Mouse (Mus musculus) midbrain, embryonic 15.5 days (tissue): ENCODE measurements around the gene Wdcp. TPM values are rescaled to one million over a fixed set of nuclear protein-coding genes. Genes with fewer than 3 reads are reported as not detected.
"Not testable (repeated sequence)": the region's sequence is repeated elsewhere in the genome, so short reads cannot be mapped to it uniquely, and the experiment has no call there.

Experiments used
- ATAC-seq: fragments of 200-750 bp; cut with Nextera tagmentation; replicated peaks from 2 replicates; pipeline ENCODE4 v1.8.0; 2017; ENCODE audit warnings: moderate TSS enrichment
- H3K27ac ChIP-seq: fragments of 300-500 bp; sonication (generic); 2 replicates; pipeline ENCODE4 v1.5.1; 2015; ENCODE audit warnings: mild to moderate bottlenecking, inconsistent platforms
- H3K27me3 ChIP-seq: fragments of 300-500 bp; sonication (generic); replicated peaks from 2 replicates; pipeline ENCODE4 v1.6.1; 2015; ENCODE audit warnings: inconsistent platforms
- H3K36me3 ChIP-seq: fragments of 300-500 bp; sonication (generic); replicated peaks from 2 replicates; pipeline ENCODE4 v1.6.1; 2015; ENCODE audit warnings: inconsistent platforms
- H3K4me1 ChIP-seq: fragments of 300-500 bp; sonication (generic); 2 replicates; pipeline ENCODE4 v1.6.1; 2015; ENCODE audit warnings: inconsistent platforms
- H3K4me2 ChIP-seq: fragments of 300-500 bp; sonication (generic); 2 replicates; pipeline ENCODE4 v1.6.1; 2015; ENCODE audit warnings: inconsistent platforms, mild to moderate bottlenecking, moderate library complexity
- H3K4me3 ChIP-seq: fragments of 300-500 bp; sonication (generic); 2 replicates; pipeline ENCODE4 v1.5.1; 2015; ENCODE audit warnings: mild to moderate bottlenecking, inconsistent platforms
- H3K9ac ChIP-seq: fragments of 300-500 bp; sonication (generic); 2 replicates; pipeline ENCODE4 v1.6.1; 2015; ENCODE audit warnings: mild to moderate bottlenecking, inconsistent platforms
- H3K9me3 ChIP-seq: fragments of 300-500 bp; sonication (generic); 2 replicates; pipeline ENCODE4 v1.6.1; 2016; ENCODE audit warnings: inconsistent platforms
- WGBS: fragments of 180-500 bp; shearing (Covaris S2); methylation state at CpG from one replicate; pipeline ENCODE4 v1.1.7; 2015; ENCODE audit warnings: mixed read lengths; 5-methylcytosine and 5-hydroxymethylcytosine counted together
- polyA plus RNA-seq: library from polyadenylated mRNA; unstranded; fragments of >200 nt; fragmentation: Nextera tagmentation; extraction: Ambion mirVana; gene quantifications from 2 replicates; pipeline ENCODE4 v1.2.1, GENCODE M21; 2015

Gene Wdcp
- 13.8 and 15.0 TPM in 2 replicates for polyA plus RNA-seq

DNA sequence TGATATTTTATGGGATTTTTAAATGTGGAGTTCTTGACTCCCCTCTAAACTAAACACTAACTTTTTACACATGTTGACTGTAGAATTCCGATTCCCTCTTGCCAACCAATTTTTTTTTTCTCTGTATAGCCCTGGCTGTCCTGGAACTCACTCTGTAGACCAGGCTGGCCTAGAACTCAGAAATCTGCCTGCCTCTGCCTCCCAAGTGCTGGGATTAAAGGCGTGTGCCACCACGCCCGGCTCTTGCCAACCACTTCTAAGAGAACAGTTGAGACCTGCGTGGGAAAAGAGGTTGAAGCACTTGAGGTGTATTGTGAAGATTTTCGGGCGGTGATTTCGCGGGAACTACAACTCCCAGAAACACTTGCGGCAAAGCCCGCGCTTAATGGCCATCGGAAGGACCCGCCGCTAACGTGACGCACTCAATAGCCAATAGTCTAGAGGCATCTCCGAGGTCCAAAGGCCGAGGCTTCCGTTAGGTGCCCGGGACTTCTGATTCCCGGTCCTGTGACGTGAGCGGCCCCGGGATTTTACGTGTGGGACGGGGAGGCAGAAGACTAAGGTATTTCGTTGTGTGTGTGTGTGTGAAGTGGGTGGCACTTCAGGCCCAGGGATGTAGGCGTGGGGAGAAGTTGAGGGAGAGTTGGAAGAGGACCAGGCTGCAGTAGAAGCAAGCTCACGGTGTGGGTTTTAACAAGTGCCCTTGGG lies at the start of gene Wdcp:
Gene Wdcp (plus strand): TSS at position 414 of the 708 bp plus-strand sequence.
- Histone ChIP-seq H3K27ac (peak within 1 kb of the TSS; percentile 63; the same call in 1 of the 2 replicates), H3K27me3 (0 out of 2 replicates have a peak, but pooled peaks cover 3% of the 10 kb centered on the region), H3K4me2 (peak within 1 kb of the TSS; percentile 83), H3K9me3 (no peaks in the 10 kb centered on the region), H3K36me3 (no peaks in the 10 kb centered on the region), H3K4me1 (peaks cover 22% of the 10 kb centered on the region), H3K9ac (peak within 1 kb of the TSS; percentile 57), H3K4me3 (peak within 1 kb of the TSS; percentile 93)
- under 1% methylated on average over 30 of the region's 30 CpGs for WGBS
- ATAC-seq = peak; percentile 94

DNA sequence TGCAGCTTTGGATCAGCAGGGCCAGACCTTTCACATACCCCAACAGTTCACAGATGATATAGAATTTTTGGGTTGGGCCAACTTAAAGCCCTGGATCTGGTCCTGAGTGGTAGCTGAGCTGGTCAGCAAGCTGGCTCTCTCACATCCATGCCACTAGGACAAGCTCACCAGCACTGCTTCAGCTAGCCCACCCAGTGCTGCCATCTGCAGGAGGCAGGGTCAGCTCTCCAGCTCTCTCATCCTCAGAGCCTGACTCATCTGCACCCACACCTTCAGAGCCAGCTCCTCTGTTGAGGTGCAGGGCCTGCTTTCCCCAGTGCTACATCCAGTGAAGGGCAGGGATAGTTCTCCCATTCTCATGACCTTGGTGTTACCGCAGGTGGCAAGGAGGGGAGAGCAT lies 49.4 kb upstream of the Wdcp start:
- Histone ChIP-seq H3K36me3 (no peaks in the 10 kb centered on the region), H3K4me2 (no peak overlapping the region), H3K27ac (no peak overlapping the region), H3K27me3 (no peaks in the 10 kb centered on the region), H3K9ac (no peak overlapping the region), H3K4me3 (no peak overlapping the region), H3K4me1 (no peaks in the 10 kb centered on the region), H3K9me3 (no peaks in the 10 kb centered on the region)
- ATAC-seq = no peak
- 60% methylated on average over 1 of the region's 1 CpGs for WGBS

DNA sequence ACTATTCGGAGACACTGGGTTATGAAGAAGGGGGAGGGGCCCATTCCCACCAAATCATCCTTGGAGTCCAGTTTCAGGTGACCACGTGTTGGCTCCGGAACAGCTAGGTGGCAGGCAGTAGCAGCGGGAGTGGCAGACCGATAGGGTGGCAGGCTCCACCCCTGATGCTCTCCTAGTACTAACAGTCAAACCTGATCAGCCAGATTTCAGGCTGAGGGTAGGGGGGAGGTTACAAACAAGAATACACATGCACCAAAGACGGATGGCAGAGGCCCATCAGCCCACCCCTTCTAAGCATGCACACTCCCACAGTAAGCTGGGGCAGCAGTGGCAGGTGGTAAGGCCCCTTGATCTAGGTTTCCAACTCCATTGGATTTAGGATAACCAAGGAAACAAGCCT lies 45.6 kb upstream of the Wdcp start:
- H3K4me2 ChIP-seq, H3K27me3 ChIP-seq, H3K4me3 ChIP-seq, ATAC-seq, H3K9ac ChIP-seq, H3K4me1 ChIP-seq, H3K36me3 ChIP-seq, H3K9me3 ChIP-seq, H3K27ac ChIP-seq: not testable (repeated sequence)
- WGBS = 81% methylated on average over 6 of the region's 6 CpGs

DNA sequence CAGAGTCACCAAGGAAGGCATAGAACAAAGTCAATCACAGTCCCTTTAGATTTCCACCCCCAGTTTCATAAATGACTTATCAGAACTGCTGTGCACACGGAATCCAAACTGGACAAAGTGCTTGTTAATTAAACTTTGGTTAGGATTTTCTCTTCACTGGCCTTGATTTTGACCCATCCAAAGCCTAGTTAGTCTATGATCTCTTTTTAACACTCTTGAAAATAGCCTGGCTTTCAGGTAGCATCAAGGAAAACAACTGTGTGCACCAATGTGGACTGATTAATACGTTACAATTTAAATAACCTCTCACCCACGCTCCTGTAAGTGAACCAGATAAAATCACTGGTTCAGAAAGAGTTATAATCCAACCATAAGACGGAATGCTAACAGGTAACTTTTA lies 32.1 kb upstream of the Wdcp start:
- no peak overlapping the region for H3K4me3 ChIP-seq
- H3K4me1 ChIP-seq = no peaks in the 10 kb centered on the region
- H3K27me3 ChIP-seq = no peaks in the 10 kb centered on the region
- no peak for ATAC-seq
- no peak overlapping the region for H3K27ac ChIP-seq
- H3K36me3 ChIP-seq = no peaks in the 10 kb centered on the region
- no peak overlapping the region for H3K4me2 ChIP-seq
- WGBS = 85% methylated on average over 4 of the region's 4 CpGs
- no peak overlapping the region for H3K9ac ChIP-seq
- H3K9me3 ChIP-seq = no peaks in the 10 kb centered on the region

DNA sequence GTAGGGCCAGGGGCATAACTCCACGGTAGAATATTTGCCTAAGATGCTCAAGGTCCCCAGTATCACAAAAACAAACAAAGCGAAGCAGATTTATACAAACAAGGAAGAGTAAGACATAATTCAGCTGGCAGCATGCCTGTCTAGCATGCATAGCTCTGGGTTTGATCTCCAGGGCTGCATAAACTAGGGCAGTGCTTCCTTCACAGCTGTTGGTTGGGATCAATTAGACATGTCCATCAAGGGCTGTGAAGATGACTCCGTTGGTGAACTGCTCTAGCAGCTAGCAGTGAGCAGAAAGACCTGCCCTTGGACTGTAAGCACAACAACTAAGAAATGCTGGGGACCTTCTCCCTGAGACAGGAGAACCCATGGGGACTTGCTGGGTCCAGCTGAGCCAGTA lies 31.4 kb upstream of the Wdcp start:
- WGBS = 72% methylated on average over 3 of the region's 3 CpGs

DNA sequence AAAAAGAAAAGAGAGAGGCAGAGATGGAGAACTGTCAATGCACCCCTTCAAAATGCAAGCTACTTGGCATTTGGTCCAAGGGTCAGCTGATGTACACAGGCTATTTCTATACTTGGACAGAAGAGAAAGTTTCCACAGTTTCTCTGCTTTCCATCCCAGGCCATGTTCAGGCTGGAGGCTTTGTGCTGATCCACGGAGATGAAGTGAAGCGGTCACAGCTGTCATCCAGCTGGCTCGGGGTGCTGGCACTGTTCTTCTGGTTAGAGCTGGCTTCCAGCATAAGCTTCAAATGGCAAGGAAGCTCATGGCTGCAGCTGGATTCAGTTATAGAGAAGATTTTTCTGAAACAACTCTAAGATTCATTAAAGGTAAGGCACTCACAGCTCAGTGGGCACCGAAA lies 29.5 kb upstream of the Wdcp start:
- H3K4me2 ChIP-seq = no peak overlapping the region
- WGBS = 87% methylated on average over 4 of the region's 4 CpGs

More for the DNA sequence above, 31.4 kb upstream of the Wdcp start:
- ATAC-seq = no peak
- no peaks in the 10 kb centered on the region for H3K9me3 ChIP-seq
- peaks cover 6% of the 10 kb centered on the region for H3K4me1 ChIP-seq
- H3K4me3 ChIP-seq = no peak overlapping the region
- H3K27me3 ChIP-seq = no peaks in the 10 kb centered on the region
- H3K36me3 ChIP-seq = no peaks in the 10 kb centered on the region
- no peak overlapping the region for H3K4me2 ChIP-seq
- no peak overlapping the region for H3K9ac ChIP-seq
- H3K27ac ChIP-seq = no peak overlapping the region

DNA sequence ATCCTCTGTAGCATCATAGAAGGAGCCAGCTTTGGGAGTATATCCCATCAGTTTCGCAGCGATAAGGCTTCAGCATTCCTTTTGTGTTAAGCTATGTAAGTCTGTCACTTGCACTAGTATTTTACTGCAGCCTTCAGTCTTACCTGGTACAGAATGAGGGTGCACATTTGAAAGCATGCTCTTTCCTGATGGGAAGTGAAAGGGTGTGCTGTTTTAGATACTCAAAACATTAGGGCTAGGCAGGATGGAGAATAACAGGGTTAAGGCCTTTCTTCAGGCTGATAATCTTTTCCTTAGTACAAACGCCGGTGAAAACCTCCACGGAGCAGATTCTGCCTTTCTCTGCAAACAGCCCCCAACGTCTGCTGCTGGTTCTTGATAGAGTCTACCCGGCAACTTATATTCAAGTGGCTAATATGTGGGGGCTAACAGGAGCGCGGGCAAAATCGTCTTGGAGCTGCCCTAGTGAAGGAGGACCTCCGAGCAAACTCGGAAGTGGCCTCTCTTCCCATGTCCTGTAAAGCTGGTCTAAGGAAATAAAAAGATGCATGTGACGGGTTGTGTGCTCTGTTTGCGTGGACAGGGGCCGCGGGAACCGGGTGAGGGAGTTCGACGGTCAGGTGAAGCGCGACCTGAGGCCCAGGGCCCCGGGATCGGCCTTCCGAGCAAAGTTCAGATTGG lies 26.3 kb upstream of the Wdcp start:
- peak; percentile 86 for ATAC-seq
- WGBS = 7% methylated on average over 24 of the region's 24 CpGs
- Histone ChIP-seq H3K9ac (peak overlapping the region; percentile 64), H3K4me1 (peaks cover 26% of the 10 kb centered on the region), H3K36me3 (0 out of 2 replicates have a peak, but pooled peaks cover 11% of the 10 kb centered on the region), H3K4me3 (peak overlapping the region; percentile 87), H3K27me3 (no peaks in the 10 kb centered on the region), H3K9me3 (no peaks in the 10 kb centered on the region), H3K27ac (peak overlapping the region; percentile 89), H3K4me2 (peak overlapping the region; percentile 71)

More for the DNA sequence above, 29.5 kb upstream of the Wdcp start:
- H3K9ac ChIP-seq = no peak overlapping the region
- no peaks in the 10 kb centered on the region for H3K9me3 ChIP-seq
- peaks cover 15% of the 10 kb centered on the region for H3K4me1 ChIP-seq
- H3K27ac ChIP-seq = no peak overlapping the region
- no peaks in the 10 kb centered on the region for H3K36me3 ChIP-seq
- no peak overlapping the region for H3K4me3 ChIP-seq
- ATAC-seq = no peak
- no peaks in the 10 kb centered on the region for H3K27me3 ChIP-seq

DNA sequence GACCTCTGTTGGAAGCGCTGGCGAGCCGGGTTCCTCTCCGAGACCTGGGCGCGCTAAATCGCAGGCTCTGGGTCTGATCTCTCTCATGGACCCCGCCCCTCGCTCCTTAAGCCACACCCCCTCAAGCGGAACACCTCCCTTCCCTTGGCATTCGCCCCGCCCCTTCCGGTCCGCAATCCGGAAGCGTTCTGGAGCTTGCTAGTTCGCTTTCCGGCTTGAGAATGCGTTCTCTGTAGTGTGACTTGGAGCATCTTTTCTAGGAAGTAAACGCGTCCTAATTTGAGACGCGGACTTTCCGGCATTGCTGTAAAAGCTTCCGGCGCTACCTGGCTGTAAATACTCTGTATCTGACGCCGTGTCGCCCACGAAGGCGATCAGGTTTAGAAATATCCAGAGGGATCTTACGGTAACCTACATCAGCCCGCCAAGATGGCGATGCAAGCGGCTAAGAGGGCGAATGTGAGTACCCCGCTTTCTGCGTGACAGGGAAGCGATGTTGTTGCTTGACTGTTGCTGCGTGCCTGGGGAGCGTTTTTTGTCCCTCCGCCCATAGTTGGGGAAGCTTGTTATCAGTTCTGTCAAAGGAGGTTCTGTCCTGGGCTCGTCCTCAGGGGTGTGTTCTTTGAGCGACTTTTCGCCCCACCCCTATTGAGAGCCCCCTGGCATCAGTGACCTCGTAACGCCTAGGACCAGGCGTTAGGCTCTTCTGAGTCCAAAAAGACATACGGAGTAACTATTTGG lies 25.6 kb upstream of the Wdcp start, which contains the start of gene Sf3b6:
Gene Sf3b6 (plus strand): TSS at position 184 of the 741 bp plus-strand sequence.
- WGBS = under 1% methylated on average over 49 of the region's 49 CpGs
- H3K27ac ChIP-seq = peak within 1 kb of the TSS; percentile 89
- peak within 1 kb of the TSS; percentile 64 for H3K9ac ChIP-seq
- peak within 1 kb of the TSS; percentile 87 for H3K4me3 ChIP-seq
- H3K4me2 ChIP-seq = peak within 1 kb of the TSS; percentile 71
- H3K36me3 ChIP-seq = 0 out of 2 replicates have a peak, but pooled peaks cover 12% of the 10 kb centered on the region
- no peaks in the 10 kb centered on the region for H3K9me3 ChIP-seq
- H3K4me1 ChIP-seq = peaks cover 26% of the 10 kb centered on the region
- H3K27me3 ChIP-seq = no peaks in the 10 kb centered on the region
- ATAC-seq = peak; percentile 98

DNA sequence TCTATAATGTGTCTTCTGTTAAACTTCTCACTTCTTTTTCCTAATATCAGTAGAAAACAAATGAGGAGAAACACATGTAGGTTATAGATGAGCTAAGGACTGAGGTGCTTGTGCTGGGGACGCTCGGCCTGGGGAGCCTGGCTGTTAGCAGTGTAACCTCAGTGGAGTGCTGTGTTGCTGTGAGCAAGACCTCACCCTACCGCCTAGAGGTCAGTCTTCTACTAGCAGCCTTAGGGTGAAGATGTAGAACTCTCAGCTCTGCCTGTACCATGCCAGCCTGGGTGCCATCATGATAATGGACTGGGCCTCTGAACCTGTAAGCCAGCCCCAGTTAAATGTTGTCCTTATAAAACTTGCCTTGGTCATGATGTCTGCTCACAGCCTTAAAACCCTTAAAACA lies 15.8 kb upstream of the Wdcp start:
- H3K27me3 ChIP-seq = no peaks in the 10 kb centered on the region
- no peak overlapping the region for H3K4me3 ChIP-seq
- ATAC-seq = no peak
- H3K9me3 ChIP-seq = no peaks in the 10 kb centered on the region
- no peak overlapping the region for H3K27ac ChIP-seq
- H3K9ac ChIP-seq = no peak overlapping the region
- no peak overlapping the region for H3K4me2 ChIP-seq
- H3K4me1 ChIP-seq = no peaks in the 10 kb centered on the region
- peaks cover 31% of the 10 kb centered on the region; the same call in 1 of the 2 replicates for H3K36me3 ChIP-seq
- WGBS = 82% methylated on average over 3 of the region's 3 CpGs

DNA sequence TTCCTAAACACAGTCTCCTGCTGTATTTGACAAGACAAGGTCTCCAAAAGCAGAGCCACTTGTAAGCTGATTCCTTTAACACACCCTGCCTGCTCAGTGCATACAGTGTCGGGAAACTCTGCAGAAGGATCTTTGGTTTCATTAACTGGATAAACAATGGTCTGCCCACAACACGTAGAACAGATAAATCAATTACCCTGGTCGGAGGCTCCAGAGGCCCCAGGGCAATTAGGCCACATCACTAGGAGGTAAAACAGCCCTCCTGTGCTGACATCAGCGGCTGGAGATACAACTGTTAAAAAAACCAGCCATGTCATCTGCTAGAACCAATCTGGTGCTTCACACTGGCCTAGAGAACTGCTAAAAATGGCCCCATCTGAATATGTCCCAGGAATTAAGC lies 6.1 kb upstream of the Wdcp start:
- WGBS = 74% methylated on average over 4 of the region's 4 CpGs
- no peaks in the 10 kb centered on the region; the same call in 1 of the 2 replicates for H3K36me3 ChIP-seq
- H3K9ac ChIP-seq = no peak overlapping the region
- no peaks in the 10 kb centered on the region for H3K9me3 ChIP-seq
- H3K4me1 ChIP-seq = peaks cover 10% of the 10 kb centered on the region
- 0 out of 2 replicates have a peak, but pooled peaks cover 3% of the 10 kb centered on the region for H3K27me3 ChIP-seq
- no peak for ATAC-seq
- H3K4me2 ChIP-seq = no peak overlapping the region
- H3K4me3 ChIP-seq = no peak overlapping the region
- no peak overlapping the region for H3K27ac ChIP-seq

DNA sequence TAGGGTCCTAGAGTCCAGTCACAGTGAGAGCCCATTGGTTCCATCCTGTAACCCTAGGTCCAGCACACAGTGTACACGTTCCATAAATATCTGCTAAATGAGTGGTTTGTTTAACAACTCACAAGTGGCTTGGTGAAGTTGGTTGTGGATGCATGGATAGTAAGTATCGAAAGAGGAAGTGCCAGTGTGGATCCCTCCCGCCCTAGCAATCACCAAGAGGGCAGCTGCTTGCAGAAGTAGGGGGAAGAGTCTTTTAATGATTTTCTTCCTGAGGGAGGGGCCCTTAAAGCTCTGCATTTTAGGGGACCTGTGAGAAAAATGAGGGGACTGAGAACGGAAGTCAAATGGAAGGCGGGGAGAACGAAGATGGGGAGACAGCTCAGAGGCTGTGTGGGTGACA lies 3.1 kb upstream of the Wdcp start:
- WGBS = 52% methylated on average over 6 of the region's 6 CpGs
- Histone ChIP-seq H3K4me3 (0 out of 2 replicates have a peak overlapping the region, but pooled peaks have one; percentile 59), H3K4me2 (peak overlapping the region; percentile 83; the same call in 1 of the 2 replicates), H3K36me3 (no peaks in the 10 kb centered on the region), H3K27ac (no peak overlapping the region), H3K4me1 (peaks cover 22% of the 10 kb centered on the region), H3K9me3 (no peaks in the 10 kb centered on the region), H3K27me3 (0 out of 2 replicates have a peak, but pooled peaks cover 3% of the 10 kb centered on the region), H3K9ac (no peak overlapping the region)
- ATAC-seq = no peak

DNA sequence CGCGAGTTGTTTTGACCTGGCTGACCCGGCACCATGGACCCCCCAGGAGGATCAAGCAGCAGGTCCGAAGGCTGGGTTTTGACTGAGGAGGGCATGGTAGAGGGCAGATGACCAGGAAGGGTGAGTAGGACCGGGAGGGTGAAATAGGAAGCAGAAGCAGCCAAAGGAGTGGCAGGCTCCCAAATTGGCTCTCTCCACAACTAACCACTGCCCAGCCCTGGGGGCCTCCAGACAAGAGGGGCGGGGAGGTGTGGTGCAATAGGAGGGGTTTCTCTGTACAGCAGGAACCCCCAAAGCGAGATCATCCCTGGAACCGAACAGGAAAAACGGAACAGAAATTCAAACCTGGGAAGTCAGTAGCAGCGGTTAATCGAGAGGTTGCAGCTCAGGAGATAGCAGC lies 2.4 kb upstream of the Wdcp start:
- Histone ChIP-seq H3K36me3 (no peaks in the 10 kb centered on the region), H3K4me1 (peaks cover 22% of the 10 kb centered on the region), H3K9me3 (no peaks in the 10 kb centered on the region), H3K27me3 (0 out of 2 replicates have a peak, but pooled peaks cover 3% of the 10 kb centered on the region), H3K4me3 (peak overlapping the region; percentile 59), H3K27ac (no peak overlapping the region), H3K4me2 (peak overlapping the region; percentile 83), H3K9ac (peak overlapping the region; percentile 66)
- peak; percentile 4; the same call in 1 of the 2 replicates for ATAC-seq
- WGBS = 2% methylated on average over 11 of the region's 11 CpGs
